Mouse (Mus musculus): Measurements from ENCODE around the gene Foxd1. TPM values are rescaled to one million over a fixed set of nuclear protein-coding genes. Genes with fewer than 3 reads are reported as not detected.

Gene Foxd1
- polyA plus RNA-seq, 1 experiment = not detected

DNA sequence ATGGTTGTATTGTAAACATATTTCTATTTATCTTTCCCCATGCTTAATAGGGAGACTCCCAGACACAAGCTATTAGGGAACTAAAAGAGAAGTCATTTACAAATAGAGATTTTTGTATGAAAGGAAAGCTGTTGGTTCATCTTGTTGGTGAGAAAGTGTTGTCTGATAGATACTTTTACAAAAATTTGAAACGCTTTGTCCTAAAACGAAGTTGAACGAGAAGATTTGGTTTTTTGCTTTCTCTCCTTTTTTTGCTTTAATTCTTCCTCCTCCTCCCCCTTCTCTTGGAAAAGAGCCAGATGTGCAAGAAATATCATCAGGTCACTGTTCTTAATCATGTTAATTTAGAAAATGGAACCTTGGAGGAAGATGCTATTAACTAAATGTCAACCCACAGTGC, 13.6 kb downstream of the Foxd1 start:
- Histone ChIP-seq H3K27ac (ENCODE audit: insufficient read depth, low read depth, low read length) (no peak overlapping the region), H3K4me3 (ENCODE audit: insufficient read depth, low read depth, low read length) (no peak overlapping the region), H3K4me1 (ENCODE audit: control insufficient read depth, insufficient read depth, low read length) (0 out of 2 replicates have a peak, but pooled peaks cover 3% of the 10 kb centered on the region)
- no peak for TF ChIP-seq POLR2A (IDR thresholded peaks at IDR 0.05; ENCODE audit: insufficient read depth, low read depth, low read length)
- TF ChIP-seq CTCF (IDR thresholded peaks at IDR 0.05; ENCODE audit: insufficient read depth, low read depth, low read length) = no peak
- WGBS = 9% methylated on average over 3 of the region's 3 CpGs

DNA sequence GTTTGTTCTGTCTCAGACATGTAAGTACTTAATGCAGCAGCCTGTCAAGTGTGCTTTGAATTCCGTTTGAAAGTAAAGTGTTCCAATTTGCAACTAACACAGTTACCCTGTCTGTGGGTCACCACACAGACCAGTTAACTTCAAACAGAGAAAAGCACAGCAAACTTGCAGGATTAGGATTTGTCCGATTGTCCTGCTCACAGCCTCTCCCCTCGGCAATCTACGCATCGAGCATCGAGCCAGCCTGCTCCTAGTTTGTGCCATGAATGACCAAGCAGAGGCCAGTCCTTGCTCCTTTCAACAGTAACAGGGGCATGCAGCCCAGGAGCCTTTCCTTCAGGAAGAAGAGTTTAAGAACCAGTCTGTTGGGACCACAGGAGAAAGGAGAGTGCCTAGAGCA, 15.0 kb downstream of the Foxd1 start:
- 17% methylated on average over 6 of the region's 6 CpGs for WGBS
- Histone ChIP-seq H3K4me3 (ENCODE audit: insufficient read depth, low read depth, low read length) (no peak overlapping the region), H3K4me1 (ENCODE audit: control insufficient read depth, insufficient read depth, low read length) (0 out of 2 replicates have a peak, but pooled peaks cover 3% of the 10 kb centered on the region), H3K27ac (ENCODE audit: insufficient read depth, low read depth, low read length) (no peak overlapping the region)
- no peak for TF ChIP-seq POLR2A (IDR thresholded peaks at IDR 0.05; ENCODE audit: insufficient read depth, low read depth, low read length)
- no peak for TF ChIP-seq CTCF (IDR thresholded peaks at IDR 0.05; ENCODE audit: insufficient read depth, low read depth, low read length)

DNA sequence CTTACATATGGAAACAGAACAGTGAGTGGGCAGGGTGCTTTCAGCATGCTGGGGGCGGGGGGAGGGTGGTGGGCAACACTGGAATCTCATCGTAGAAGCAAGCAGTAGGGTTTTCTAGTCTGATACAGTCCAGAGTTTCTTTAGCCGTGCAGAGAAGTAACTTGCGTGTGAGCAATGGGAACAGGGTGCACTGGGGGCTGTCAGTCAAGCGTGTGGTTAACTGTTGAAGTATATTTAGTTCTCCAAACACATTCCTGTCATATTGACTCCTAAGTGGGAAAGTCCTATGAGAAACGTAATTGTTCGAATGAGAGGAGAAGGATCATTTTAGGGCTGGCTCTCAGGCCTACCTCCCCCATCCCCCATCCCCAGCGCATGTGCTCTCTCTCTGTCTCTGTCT, 20.5 kb downstream of the Foxd1 start:
- Histone ChIP-seq H3K27ac (ENCODE audit: insufficient read depth, low read depth, low read length) (no peak overlapping the region), H3K4me3 (ENCODE audit: insufficient read depth, low read depth, low read length) (no peak overlapping the region), H3K4me1 (ENCODE audit: control insufficient read depth, insufficient read depth, low read length) (no peaks in the 10 kb centered on the region)
- TF ChIP-seq CTCF (IDR thresholded peaks at IDR 0.05; ENCODE audit: insufficient read depth, low read depth, low read length) (no peak), POLR2A (IDR thresholded peaks at IDR 0.05; ENCODE audit: insufficient read depth, low read depth, low read length) (no peak)
- WGBS = 73% methylated on average over 8 of the region's 8 CpGs

DNA sequence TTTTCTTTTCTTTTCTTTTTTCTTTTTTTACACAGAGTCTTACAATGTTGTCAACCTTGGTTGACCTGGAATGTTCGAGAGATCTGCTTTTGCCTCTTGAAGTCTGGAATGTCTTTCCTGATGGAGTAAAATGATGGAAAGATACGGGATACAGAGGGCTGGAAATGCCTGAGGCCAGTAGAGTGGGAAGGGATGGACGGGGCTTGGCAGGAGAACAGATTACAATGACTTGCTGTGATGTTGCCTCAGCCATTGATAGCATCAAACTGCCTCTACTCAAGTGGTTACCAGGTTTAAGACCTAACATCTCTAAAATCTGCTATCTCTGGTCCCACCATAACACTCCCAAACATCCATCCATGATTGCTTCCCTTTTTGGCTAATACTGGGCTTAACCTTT, 20.9 kb downstream of the Foxd1 start:
- H3K4me3 ChIP-seq (ENCODE audit: insufficient read depth, low read depth, low read length) = no peak overlapping the region
- no peaks in the 10 kb centered on the region for H3K4me1 ChIP-seq (ENCODE audit: control insufficient read depth, insufficient read depth, low read length)
- 61% methylated on average over 3 of the region's 3 CpGs for WGBS
- H3K27ac ChIP-seq (ENCODE audit: insufficient read depth, low read depth, low read length) = no peak overlapping the region
- no peak for TF ChIP-seq POLR2A (IDR thresholded peaks at IDR 0.05; ENCODE audit: insufficient read depth, low read depth, low read length)
- no peak for TF ChIP-seq CTCF (IDR thresholded peaks at IDR 0.05; ENCODE audit: insufficient read depth, low read depth, low read length)

- TF ChIP-seq CTCF (IDR thresholded peaks at IDR 0.05; ENCODE audit: insufficient read depth, low read depth, low read length) (no peak), POLR2A (IDR thresholded peaks at IDR 0.05; ENCODE audit: insufficient read depth, low read depth, low read length) (no peak)
- H3K27ac ChIP-seq (ENCODE audit: insufficient read depth, low read depth, low read length) = no peak overlapping the region
- no peak overlapping the region for H3K4me3 ChIP-seq (ENCODE audit: insufficient read depth, low read depth, low read length)
- 90% methylated on average over 3 of the region's 3 CpGs for WGBS
- H3K4me1 ChIP-seq (ENCODE audit: control insufficient read depth, insufficient read depth, low read length) = no peaks in the 10 kb centered on the region
Measured at GRCm38 (mm10) chr13:98377746-98378145, 23.7 kb downstream of the Foxd1 start.

DNA sequence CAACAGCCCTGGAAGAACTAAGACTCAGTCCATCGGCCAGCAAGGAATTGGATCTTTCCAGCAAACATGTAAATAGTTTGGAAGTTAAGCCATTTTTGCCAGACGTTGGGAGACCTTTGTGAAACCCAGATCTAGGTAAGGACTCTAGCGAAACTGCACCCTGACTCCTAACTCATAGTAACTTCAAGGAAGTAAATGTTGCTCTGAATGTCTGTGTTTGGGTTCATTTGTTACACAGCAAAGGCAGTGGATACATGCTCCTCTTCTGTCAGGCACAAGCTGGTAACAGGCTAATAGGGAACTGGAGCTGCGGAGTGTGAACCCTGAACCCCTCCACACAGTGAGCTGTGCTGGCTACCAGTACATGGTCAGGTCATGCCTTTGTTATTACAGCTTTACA, 28.7 kb downstream of the Foxd1 start:
- TF ChIP-seq POLR2A (IDR thresholded peaks at IDR 0.05; ENCODE audit: insufficient read depth, low read depth, low read length) = no peak
- TF ChIP-seq CTCF (IDR thresholded peaks at IDR 0.05; ENCODE audit: insufficient read depth, low read depth, low read length) = no peak
- no peak overlapping the region for H3K27ac ChIP-seq (ENCODE audit: insufficient read depth, low read depth, low read length)

GRCm38 (mm10) chr13:98383911-98384498, 30.0 kb downstream of the Foxd1 start:
- no peaks in the 10 kb centered on the region for H3K4me1 ChIP-seq (ENCODE audit: control insufficient read depth, insufficient read depth, low read length)
- TF ChIP-seq POLR2A (IDR thresholded peaks at IDR 0.05; ENCODE audit: insufficient read depth, low read depth, low read length) (no peak), CTCF (IDR thresholded peaks at IDR 0.05; ENCODE audit: insufficient read depth, low read depth, low read length) (no peak)
- WGBS = 81% methylated on average over 16 of the region's 16 CpGs
- no peak overlapping the region for H3K27ac ChIP-seq (ENCODE audit: insufficient read depth, low read depth, low read length)
- no peak overlapping the region for H3K4me3 ChIP-seq (ENCODE audit: insufficient read depth, low read depth, low read length)

More for the DNA sequence above, 28.7 kb downstream of the Foxd1 start:
- H3K4me3 ChIP-seq (ENCODE audit: insufficient read depth, low read depth, low read length) = no peak overlapping the region
- WGBS = 85% methylated on average over 4 of the region's 4 CpGs
- no peaks in the 10 kb centered on the region for H3K4me1 ChIP-seq (ENCODE audit: control insufficient read depth, insufficient read depth, low read length)

DNA sequence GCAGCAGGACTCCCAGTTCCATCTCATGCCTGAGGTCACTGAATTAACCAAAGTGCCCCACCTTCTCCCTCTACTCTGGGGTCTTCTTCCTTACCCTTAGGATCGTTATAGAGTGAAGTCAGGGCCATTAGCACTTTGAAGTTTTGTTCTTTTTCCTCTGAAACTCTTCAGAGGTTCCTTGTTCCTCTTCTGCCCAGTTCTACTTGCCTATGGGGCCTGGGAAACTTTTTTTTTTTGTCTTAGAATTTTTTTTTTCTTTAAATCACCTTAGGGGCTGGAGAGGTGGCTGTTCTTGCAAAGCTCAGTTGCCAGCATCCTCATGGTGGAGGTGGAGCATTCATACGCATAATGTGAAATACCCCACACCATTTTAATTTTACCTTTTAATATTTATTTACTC, 31.8 kb downstream of the Foxd1 start:
- Histone ChIP-seq H3K4me1 (ENCODE audit: control insufficient read depth, insufficient read depth, low read length) (peaks cover under 1% of the 10 kb centered on the region; the same call in 1 of the 2 replicates), H3K27ac (ENCODE audit: insufficient read depth, low read depth, low read length) (no peak overlapping the region), H3K4me3 (ENCODE audit: insufficient read depth, low read depth, low read length) (no peak overlapping the region)
- 74% methylated on average over 2 of the region's 2 CpGs for WGBS
- TF ChIP-seq POLR2A (IDR thresholded peaks at IDR 0.05; ENCODE audit: insufficient read depth, low read depth, low read length) (no peak), CTCF (IDR thresholded peaks at IDR 0.05; ENCODE audit: insufficient read depth, low read depth, low read length) (no peak)

DNA sequence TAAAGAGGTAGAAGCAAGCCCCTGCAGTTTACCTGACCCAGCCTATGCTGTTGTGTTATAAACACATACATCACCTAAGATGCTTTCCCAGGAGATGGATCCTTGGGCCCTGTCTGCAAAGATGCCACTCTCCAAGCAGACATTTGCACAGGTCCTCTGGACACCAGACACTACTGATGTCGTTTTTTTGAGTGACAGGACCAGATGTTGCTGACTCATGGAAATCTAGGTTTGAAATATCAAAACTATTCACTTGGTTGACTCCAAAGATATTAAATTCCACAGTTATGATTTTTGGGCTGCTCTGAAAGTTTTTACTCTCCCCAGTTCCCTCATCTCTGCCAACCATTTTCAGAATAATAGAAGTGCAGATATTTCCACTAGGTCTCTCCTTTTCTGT, 35.0 kb downstream of the Foxd1 start:
- TF ChIP-seq POLR2A (IDR thresholded peaks at IDR 0.05; ENCODE audit: insufficient read depth, low read depth, low read length) = no peak
- no peak for TF ChIP-seq CTCF (IDR thresholded peaks at IDR 0.05; ENCODE audit: insufficient read depth, low read depth, low read length)
- 48% methylated on average over 1 of the region's 1 CpGs for WGBS
- no peak overlapping the region for H3K4me3 ChIP-seq (ENCODE audit: insufficient read depth, low read depth, low read length)

More for the DNA sequence above, 35.0 kb downstream of the Foxd1 start:
- H3K27ac ChIP-seq (ENCODE audit: insufficient read depth, low read depth, low read length) = no peak overlapping the region
- peaks cover 6% of the 10 kb centered on the region; the same call in 1 of the 2 replicates for H3K4me1 ChIP-seq (ENCODE audit: control insufficient read depth, insufficient read depth, low read length)
